Mouse (Mus musculus) midbrain, embryonic 11.5 days (tissue): ENCODE results near the gene Ciao1. TPM values are rescaled to one million over a fixed set of nuclear protein-coding genes. Genes with fewer than 3 reads are reported as not detected.
"Not testable (repeated sequence)": the region's sequence is repeated elsewhere in the genome, so short reads cannot be mapped to it uniquely, and the experiment has no call there.

Experiments
- ATAC-seq: fragments of 200-750 bp; cut with Nextera tagmentation; 2 replicates; pipeline ENCODE4 v1.8.0; 2017; ENCODE audit warnings: moderate TSS enrichment, moderate library complexity; ENCODE audit not compliant: low FRiP score
- DNase-seq: peaks from one replicate; pipeline ENCODE4 v3.0.0; 2015; ENCODE audit warnings: low spot score; ENCODE audit errors: missing footprints
- H3K27ac ChIP-seq: fragments of 300-500 bp; sonication (generic); 2 replicates; pipeline ENCODE4 v1.5.1; 2014; ENCODE audit warnings: low read depth, low read length
- H3K27me3 ChIP-seq: fragments of 300-500 bp; sonication (generic); 2 replicates; pipeline ENCODE4 v1.6.1; 2014; ENCODE audit warnings: mild to moderate bottlenecking, low read length, moderate library complexity, mixed read lengths; ENCODE audit not compliant: control insufficient read depth, insufficient read depth
- H3K36me3 ChIP-seq: fragments of 300-500 bp; sonication (generic); 2 replicates; pipeline ENCODE4 v1.6.1; 2014; ENCODE audit warnings: mild to moderate bottlenecking, low read length, moderate library complexity, mixed read lengths; ENCODE audit not compliant: control insufficient read depth, insufficient read depth
- H3K4me1 ChIP-seq: fragments of 300-500 bp; sonication (generic); 2 replicates; pipeline ENCODE4 v1.6.1; 2014; ENCODE audit warnings: low read length; ENCODE audit not compliant: control insufficient read depth, insufficient read depth
- H3K4me2 ChIP-seq: fragments of 300-500 bp; sonication (generic); 2 replicates; pipeline ENCODE4 v1.6.1; 2014; ENCODE audit warnings: mild to moderate bottlenecking, moderate library complexity
- H3K4me3 ChIP-seq: fragments of 300-500 bp; sonication (generic); 2 replicates; pipeline ENCODE4 v1.5.1; 2014; ENCODE audit warnings: low read depth, low read length
- H3K9ac ChIP-seq: fragments of 300-500 bp; sonication (generic); 2 replicates; pipeline ENCODE4 v1.6.1; 2014; ENCODE audit warnings: low read length
- H3K9me3 ChIP-seq: fragments of 300-500 bp; sonication (generic); 2 replicates; pipeline ENCODE4 v1.6.1; 2016; ENCODE audit warnings: low read length; ENCODE audit not compliant: control insufficient read depth
- WGBS: fragments of 180-500 bp; shearing (Covaris S2); extraction: QIAGEN DNeasy Blood & Tissue Kit; methylation state at CpG from one replicate; pipeline ENCODE4 v1.1.7; 2014; 5-methylcytosine and 5-hydroxymethylcytosine counted together
- polyA plus RNA-seq: library from polyadenylated mRNA; unstranded; fragments of >200 nt; fragmentation: Nextera tagmentation; extraction: Ambion mirVana; gene quantifications from 2 replicates; pipeline ENCODE4 v1.2.1, GENCODE M21; 2014

Ciao1 gene
- polyA plus RNA-seq, 1 experiment from 2014 or later, result 60.3 TPM

GRCm38 (mm10) chr2:127208452-127208769 lies 39.2 kb downstream of the Ciao1 start:
- ATAC-seq, result no peak
- WGBS, result under 1% methylated on average over 17 of the region's 17 CpGs
- Histone ChIP-seq H3K9me3 (no peaks in the 10 kb centered on the region), H3K9ac (peak overlapping the region; percentile 80), H3K36me3 (peaks cover 16% of the 10 kb centered on the region; the same call in 1 of the 2 replicates), H3K4me3 (peak overlapping the region; percentile 90), H3K4me2 (peak overlapping the region; percentile 68), H3K27ac (no peak overlapping the region; the same call in 1 of the 2 replicates), H3K27me3 (no peaks in the 10 kb centered on the region), H3K4me1 (peaks cover 6% of the 10 kb centered on the region)
- no peak for DNase-seq

- DNase-seq (peak; percentile 99), ATAC-seq (peak; percentile 96)
- Histone ChIP-seq H3K4me3 (peak within 1 kb of the TSS; percentile 90), H3K9ac (peak within 1 kb of the TSS; percentile 80), H3K27me3 (no peaks in the 10 kb centered on the region), H3K36me3 (peaks cover 16% of the 10 kb centered on the region; the same call in 1 of the 2 replicates), H3K4me2 (peak within 1 kb of the TSS; percentile 68), H3K27ac (peak within 1 kb of the TSS; percentile 52; the same call in 1 of the 2 replicates), H3K9me3 (no peaks in the 10 kb centered on the region), H3K4me1 (peaks cover 6% of the 10 kb centered on the region)
- 12% methylated on average over 36 of the region's 36 CpGs for WGBS
These were observed 39.8 kb downstream of the Ciao1 start, which contains the start of the genes 1810024B03Rik and Snrnp200 for GRCm38 (mm10) chr2:127207547-127208451. Gene 1810024B03Rik (minus strand): TSS chr2:127208280. Gene Snrnp200 (plus strand): TSS chr2:127208386.

GRCm38 (mm10) chr2:127206916-127207315 lies 40.7 kb downstream of the Ciao1 start:
- Histone ChIP-seq H3K27ac (no peak overlapping the region), H3K4me1 (peaks cover 6% of the 10 kb centered on the region), H3K9ac (no peak overlapping the region), H3K27me3 (no peaks in the 10 kb centered on the region), H3K4me2 (no peak overlapping the region), H3K4me3 (no peak overlapping the region), H3K36me3 (peaks cover 11% of the 10 kb centered on the region; the same call in 1 of the 2 replicates), H3K9me3 (no peaks in the 10 kb centered on the region)
- ATAC-seq, result no peak
- WGBS, result 92% methylated on average over 2 of the region's 2 CpGs
- DNase-seq, result peak; percentile 76

GRCm38 (mm10) chr2:127205936-127206335 lies 41.7 kb downstream of the Ciao1 start:
- not testable (repeated sequence) for H3K27me3 ChIP-seq, H3K27ac ChIP-seq, H3K4me2 ChIP-seq, H3K4me3 ChIP-seq, H3K9me3 ChIP-seq, ATAC-seq, H3K36me3 ChIP-seq, H3K9ac ChIP-seq, H3K4me1 ChIP-seq
- DNase-seq, result peak; percentile 49
- 87% methylated on average over 4 of the region's 4 CpGs for WGBS

- H3K4me2 ChIP-seq, result no peak overlapping the region
- no peak overlapping the region for H3K27ac ChIP-seq
- no peaks in the 10 kb centered on the region for H3K27me3 ChIP-seq
- no peak overlapping the region for H3K4me3 ChIP-seq
- DNase-seq, result peak; percentile 96
- peaks cover 6% of the 10 kb centered on the region for H3K4me1 ChIP-seq
- H3K36me3 ChIP-seq, result no peaks in the 10 kb centered on the region
- ATAC-seq, result no peak
- 33% methylated on average over 3 of the region's 3 CpGs for WGBS
- no peaks in the 10 kb centered on the region for H3K9me3 ChIP-seq
- H3K9ac ChIP-seq, result no peak overlapping the region
These were observed 42.7 kb downstream of the Ciao1 start for GRCm38 (mm10) chr2:127204932-127205331.

Other genes with a start within 250 kb of the Ciao1 start
- 11.7 and 12.4 TPM in 2 replicates for gene Ap4e1, start 239.1 kb downstream of the Ciao1 start, polyA plus RNA-seq
- 20.7 and 23.2 TPM in 2 replicates for gene Blvra, start 177.2 kb downstream of the Ciao1 start, polyA plus RNA-seq
- gene Ncaph, start 113.9 kb downstream of the Ciao1 start, polyA plus RNA-seq, result 112 and 114 TPM in 2 replicates
- gene Itpripl1, start 104.4 kb downstream of the Ciao1 start, polyA plus RNA-seq, result 12.3 and 12.6 TPM in 2 replicates
- gene 1810024B03Rik, start 39.5 kb downstream of the Ciao1 start, polyA plus RNA-seq, result 3.2 and 3.5 TPM in 2 replicates
- 99.9 and 100 TPM in 2 replicates for gene Snrnp200, start 39.4 kb downstream of the Ciao1 start, polyA plus RNA-seq
- gene Tmem127, start 92 bp upstream of the Ciao1 start, polyA plus RNA-seq, result 24.6 and 26.4 TPM in 2 replicates
- gene Stard7, start 22.4 kb upstream of the Ciao1 start, polyA plus RNA-seq, result 85.0 and 86.4 TPM in 2 replicates
- 3.4 and 4.4 TPM in 2 replicates for gene Dusp2, start 88.3 kb upstream of the Ciao1 start, polyA plus RNA-seq
- not detected in 2 replicates for gene Astl, start 90.8 kb upstream of the Ciao1 start, polyA plus RNA-seq
- 2.8 and 2.9 TPM in 2 replicates for gene Adra2b, start 115.4 kb upstream of the Ciao1 start, polyA plus RNA-seq
- 0.16 and 0.37 TPM in 2 replicates for gene Gpat2, start 177.4 kb upstream of the Ciao1 start, polyA plus RNA-seq
- 26.6 and 28.9 TPM in 2 replicates for gene Fahd2a, start 196.7 kb upstream of the Ciao1 start, polyA plus RNA-seq